Mouse (Mus musculus) gastrocnemius, adult 2 months (tissue): ENCODE data around the gene Nt5c2. TPM values are rescaled to one million over a fixed set of nuclear protein-coding genes. Genes with fewer than 3 reads are reported as not detected.
"Not testable (repeated sequence)": the region's sequence is repeated elsewhere in the genome, so short reads cannot be mapped to it uniquely, and the experiment has no call there.

Experiments
- DNase-seq: peaks from one replicate; pipeline ENCODE4 v3.0.0; 2022
- H3K27ac ChIP-seq: fragments of 200-600 bp; 2 replicates; pipeline ENCODE4 v1.8.1; 2022; ENCODE audit warnings: mild to moderate bottlenecking
- H3K4me3 ChIP-seq: fragments of 200-600 bp; 2 replicates; pipeline ENCODE4 v1.8.1; 2022; ENCODE audit warnings: mild to moderate bottlenecking, moderate library complexity
- CTCF ChIP-seq: fragments of 200-600 bp; IDR thresholded peaks from 2 replicates; pipeline ENCODE4 v1.8.1; 2022; ENCODE audit warnings: antibody characterized with exemption, mild to moderate bottlenecking, moderate library complexity
- intact Hi-C: fragments of 180-260 bp; cut with DNase I; formaldehyde crosslinking; loops from one replicate; pipeline ENCODE4 v1.15.1; 2025
- total RNA-seq, 2 experiments: library from RNA; stranded (reverse); gene quantifications; 2 replicates each; pipeline ENCODE4 v1.2.3; 2021

The Nt5c2 gene
- total RNA-seq, 2 experiments from 2014 or later = 9.5 to 18.2 TPM

- no peak overlapping the region for H3K4me3 ChIP-seq
- TF ChIP-seq CTCF = no peak
- intact Hi-C loops = no loop called here
- no peak for DNase-seq
- no peak overlapping the region for H3K27ac ChIP-seq
These were observed 1.4 kb downstream of the Nt5c2 start for GRCm38 (mm10) chr19:47013340-47014158.

GRCm38 (mm10) chr19:47012521-47013130 lies 2.3 kb downstream of the Nt5c2 start:
- DNase-seq = no peak
- no peak for TF ChIP-seq CTCF
- intact Hi-C loops = no loop called here
- no peak overlapping the region for H3K27ac ChIP-seq
- H3K4me3 ChIP-seq = no peak overlapping the region

- no peak overlapping the region for H3K27ac ChIP-seq
- no peak for TF ChIP-seq CTCF
- intact Hi-C loops = no loop called here
- DNase-seq = no peak
- H3K4me3 ChIP-seq = no peak overlapping the region
These were observed 5.0 kb downstream of the Nt5c2 start for GRCm38 (mm10) chr19:47009943-47010342.

GRCm38 (mm10) chr19:47009420-47009819 lies 5.5 kb downstream of the Nt5c2 start:
- Histone ChIP-seq H3K4me3 (no peak overlapping the region), H3K27ac (no peak overlapping the region)
- no peak for TF ChIP-seq CTCF
- intact Hi-C loops = no loop called here
- DNase-seq = no peak

GRCm38 (mm10) chr19:47006321-47006720 lies 8.6 kb downstream of the Nt5c2 start:
- intact Hi-C loops = no loop called here
- no peak for TF ChIP-seq CTCF
- H3K27ac ChIP-seq = no peak overlapping the region
- H3K4me3 ChIP-seq = no peak overlapping the region
- peak; percentile 60 for DNase-seq

- no peak for TF ChIP-seq CTCF
- H3K27ac ChIP-seq = no peak overlapping the region
- no peak for DNase-seq
- no peak overlapping the region for H3K4me3 ChIP-seq
- intact Hi-C loops = no loop called here
These were observed 9.1 kb downstream of the Nt5c2 start for GRCm38 (mm10) chr19:47005873-47006272.

- intact Hi-C loops = no loop called here
- H3K27ac ChIP-seq = no peak overlapping the region
- TF ChIP-seq CTCF = no peak
- DNase-seq = no peak
- no peak overlapping the region for H3K4me3 ChIP-seq
These were observed 11.0 kb downstream of the Nt5c2 start for GRCm38 (mm10) chr19:47003742-47004511.

GRCm38 (mm10) chr19:47000357-47000756 lies 14.6 kb downstream of the Nt5c2 start:
- H3K27ac ChIP-seq, intact Hi-C loops, H3K4me3 ChIP-seq, DNase-seq: not testable (repeated sequence)

GRCm38 (mm10) chr19:46999753-47000152 lies 15.2 kb downstream of the Nt5c2 start:
- intact Hi-C loops = no loop called here
- DNase-seq = no peak
- Histone ChIP-seq H3K4me3 (no peak overlapping the region), H3K27ac (no peak overlapping the region)
- no peak for TF ChIP-seq CTCF

GRCm38 (mm10) chr19:46998953-46999352 lies 16.0 kb downstream of the Nt5c2 start:
- no peak overlapping the region for H3K27ac ChIP-seq
- H3K4me3 ChIP-seq = no peak overlapping the region
- no peak for TF ChIP-seq CTCF
- no peak for DNase-seq
- intact Hi-C loops = no loop called here

GRCm38 (mm10) chr19:46998168-46998870 lies 16.6 kb downstream of the Nt5c2 start:
- intact Hi-C loops = no loop called here
- no peak for TF ChIP-seq CTCF
- Histone ChIP-seq H3K27ac (no peak overlapping the region), H3K4me3 (no peak overlapping the region)
- no peak for DNase-seq

GRCm38 (mm10) chr19:46996095-46996494 lies 18.9 kb downstream of the Nt5c2 start:
- H3K4me3 ChIP-seq = no peak overlapping the region
- H3K27ac ChIP-seq = no peak overlapping the region
- TF ChIP-seq CTCF = no peak
- intact Hi-C loops = no loop called here
- DNase-seq = no peak
